Mouse (Mus musculus) testis, postnatal 14 days (tissue): ENCODE data around the gene Rsbn1l.

Experiments
- DNase-seq: peaks from one replicate; pipeline ENCODE4 v3.0.0; 2021; ENCODE audit warnings: low spot score

Gene Rsbn1l

GRCm38 (mm10) chr5:20956298-20956697 is at the start of gene Rsbn1l:
TSS of gene Rsbn1l (minus strand) at chr5:20956398.
- DNase-seq, result no peak

GRCm38 (mm10) chr5:21002723-21003122 is 46.5 kb upstream of the Rsbn1l start:
- DNase-seq, result no peak

- no peak for DNase-seq
Measured at GRCm38 (mm10) chr5:21001622-21002315, 45.6 kb upstream of the Rsbn1l start.

- no peak for DNase-seq
Measured at GRCm38 (mm10) chr5:20998427-20998826, 42.2 kb upstream of the Rsbn1l start.

GRCm38 (mm10) chr5:20997555-20997954 is 41.4 kb upstream of the Rsbn1l start:
- DNase-seq, result no peak

- no peak for DNase-seq
Measured at GRCm38 (mm10) chr5:20990062-20990809, 34.0 kb upstream of the Rsbn1l start.

GRCm38 (mm10) chr5:20986271-20986670 is 30.1 kb upstream of the Rsbn1l start:
- DNase-seq, result no peak

GRCm38 (mm10) chr5:20983505-20983904 is 27.3 kb upstream of the Rsbn1l start:
- no peak for DNase-seq

GRCm38 (mm10) chr5:20974690-20975089 is 18.5 kb upstream of the Rsbn1l start:
- DNase-seq, result no peak

GRCm38 (mm10) chr5:20973999-20974398 is 17.8 kb upstream of the Rsbn1l start:
- no peak for DNase-seq

- no peak for DNase-seq
Measured at GRCm38 (mm10) chr5:20973069-20973468, 16.9 kb upstream of the Rsbn1l start.

- DNase-seq, result peak; percentile 28
Measured at GRCm38 (mm10) chr5:20968963-20969362, 12.8 kb upstream of the Rsbn1l start.

- DNase-seq, result no peak
Measured at GRCm38 (mm10) chr5:20968493-20968892, 12.3 kb upstream of the Rsbn1l start.

- DNase-seq, result no peak
Measured at GRCm38 (mm10) chr5:20967942-20968341, 11.7 kb upstream of the Rsbn1l start.

GRCm38 (mm10) chr5:20964446-20964845 is 8.2 kb upstream of the Rsbn1l start:
- no peak for DNase-seq

GRCm38 (mm10) chr5:20963295-20963694 is 7.1 kb upstream of the Rsbn1l start:
- DNase-seq, result no peak

GRCm38 (mm10) chr5:20960927-20961326 is 4.7 kb upstream of the Rsbn1l start:
- no peak for DNase-seq

- DNase-seq, result no peak
Measured at GRCm38 (mm10) chr5:20955114-20955835, 923 bp downstream of the Rsbn1l start.

GRCm38 (mm10) chr5:20952337-20952925 is 3.8 kb downstream of the Rsbn1l start:
- no peak for DNase-seq

GRCm38 (mm10) chr5:20951666-20952281 is 4.4 kb downstream of the Rsbn1l start:
- DNase-seq, result peak; percentile 97

- DNase-seq, result peak; percentile 81
Measured at GRCm38 (mm10) chr5:20950855-20951650, 5.1 kb downstream of the Rsbn1l start.
